Mouse (Mus musculus): Measurements from ENCODE around the gene Dhx34. TPM values are rescaled to one million over a fixed set of nuclear protein-coding genes. Genes with fewer than 3 reads are reported as not detected.
A peak's percentile ranks its signal among the peaks of the same experiment; 100 is the strongest.

Dhx34 gene
- total RNA-seq, 1 experiment: 8.6 TPM

GRCm38 (mm10) chr7:16240281-16240977 lies 18.6 kb upstream of the Dhx34 start:
- Histone ChIP-seq H3K9me3 (ENCODE audit: control insufficient read depth, insufficient read depth, low read depth, low read length) (no peaks in the 10 kb centered on the region), H3K4me3 (ENCODE audit: insufficient read depth in 1 of 2, low read depth in 1 of 2, low read length in 2 of 2, poor library complexity in 1 of 2, severe bottlenecking in 1 of 2) (no peak overlapping the region), H3K4me1 (ENCODE audit: control insufficient read depth in 2 of 2, insufficient read depth in 2 of 2, low read length in 2 of 2, poor library complexity in 1 of 2) (peaks cover 1 to 2% of the 10 kb centered on the region in 2 experiments; a peak in 1 of 4 replicates), H3K9ac (ENCODE audit: insufficient read depth, low read depth, low read length, poor library complexity, severe bottlenecking) (no peak overlapping the region), H3K36me3 (ENCODE audit: control insufficient read depth, insufficient read depth, low read length, poor library complexity, severe bottlenecking) (no peaks in the 10 kb centered on the region), H3K27ac (ENCODE audit: insufficient read depth, low read depth, low read length, poor library complexity, severe bottlenecking) (no peak overlapping the region)
- in situ Hi-C loops (cut with MboI; ENCODE audit: low sequenced_read_pairs in 2 of 2, unreplicated experiment in 2 of 2): no loop called here
- TF ChIP-seq MAFK (IDR thresholded peaks at IDR 0.05; ENCODE audit: insufficient read depth, low read depth, low read length) (no peak), HCFC1 (IDR thresholded peaks at IDR 0.05; ENCODE audit: borderline replicate concordance, insufficient read depth, low read length) (no peak), ZNF384 (IDR thresholded peaks at IDR 0.05; ENCODE audit: low read depth, low read length) (no peak), CHD2 (IDR thresholded peaks at IDR 0.05; ENCODE audit: low read depth, low read length) (no peak), ZC3H11A (IDR thresholded peaks at IDR 0.05; ENCODE audit: borderline replicate concordance, low read depth, low read length) (no peak)
- DNase-seq (ENCODE audit: low read depth, low spot score): no peak

GRCm38 (mm10) chr7:16239554-16239997 lies 17.7 kb upstream of the Dhx34 start:
- no peak for DNase-seq (ENCODE audit: low read depth, low spot score)
- H3K4me3 ChIP-seq (ENCODE audit: insufficient read depth in 1 of 2, low read depth in 1 of 2, low read length in 2 of 2, poor library complexity in 1 of 2, severe bottlenecking in 1 of 2): no peak overlapping the region
- peaks cover 1 to 2% of the 10 kb centered on the region in 2 experiments; a peak in 1 of 4 replicates for H3K4me1 ChIP-seq (ENCODE audit: control insufficient read depth in 2 of 2, insufficient read depth in 2 of 2, low read length in 2 of 2, poor library complexity in 1 of 2)
- no peak overlapping the region for H3K9ac ChIP-seq (ENCODE audit: insufficient read depth, low read depth, low read length, poor library complexity, severe bottlenecking)
- no peaks in the 10 kb centered on the region for H3K9me3 ChIP-seq (ENCODE audit: control insufficient read depth, insufficient read depth, low read depth, low read length)
- H3K27ac ChIP-seq (ENCODE audit: insufficient read depth, low read depth, low read length, poor library complexity, severe bottlenecking): no peak overlapping the region
- no peaks in the 10 kb centered on the region for H3K36me3 ChIP-seq (ENCODE audit: control insufficient read depth, insufficient read depth, low read length, poor library complexity, severe bottlenecking)
- no peak for TF ChIP-seq MAFK (IDR thresholded peaks at IDR 0.05; ENCODE audit: insufficient read depth, low read depth, low read length)
- TF ChIP-seq CHD2 (IDR thresholded peaks at IDR 0.05; ENCODE audit: low read depth, low read length): no peak
- no peak for TF ChIP-seq ZC3H11A (IDR thresholded peaks at IDR 0.05; ENCODE audit: borderline replicate concordance, low read depth, low read length)
- in situ Hi-C loops (cut with MboI; ENCODE audit: low sequenced_read_pairs in 2 of 2, unreplicated experiment in 2 of 2): no loop called here

- no peak overlapping the region for H3K9ac ChIP-seq (ENCODE audit: insufficient read depth, low read depth, low read length, poor library complexity, severe bottlenecking)
- TF ChIP-seq HCFC1 (IDR thresholded peaks at IDR 0.05; ENCODE audit: borderline replicate concordance, insufficient read depth, low read length) (no peak), MAFK (IDR thresholded peaks at IDR 0.05; ENCODE audit: insufficient read depth, low read depth, low read length) (peak; percentile 77)
- no peaks in the 10 kb centered on the region for H3K9me3 ChIP-seq (ENCODE audit: control insufficient read depth, insufficient read depth, low read depth, low read length)
- no peaks in the 10 kb centered on the region for H3K36me3 ChIP-seq (ENCODE audit: control insufficient read depth, insufficient read depth, low read length, poor library complexity, severe bottlenecking)
- peaks cover 2 to 4% of the 10 kb centered on the region in 2 experiments; a peak in 2 of 4 replicates for H3K4me1 ChIP-seq (ENCODE audit: control insufficient read depth in 2 of 2, insufficient read depth in 2 of 2, low read length in 2 of 2, poor library complexity in 1 of 2)
- H3K27ac ChIP-seq (ENCODE audit: insufficient read depth, low read depth, low read length, poor library complexity, severe bottlenecking): no peak overlapping the region
- H3K4me3 ChIP-seq (ENCODE audit: insufficient read depth in 1 of 2, low read depth in 1 of 2, low read length in 2 of 2, poor library complexity in 1 of 2, severe bottlenecking in 1 of 2): no peak overlapping the region
- DNase-seq (ENCODE audit: low read depth, low spot score): peak; percentile 42
- in situ Hi-C loops (cut with MboI; ENCODE audit: low sequenced_read_pairs in 2 of 2, unreplicated experiment in 2 of 2): no loop called here
Observed at GRCm38 (mm10) chr7:16229869-16230268, 8.0 kb upstream of the Dhx34 start.

- Histone ChIP-seq H3K9ac (ENCODE audit: insufficient read depth, low read depth, low read length, poor library complexity, severe bottlenecking) (no peak overlapping the region), H3K36me3 (ENCODE audit: control insufficient read depth, insufficient read depth, low read length, poor library complexity, severe bottlenecking) (peaks cover 4% of the 10 kb centered on the region; the same call in 1 of the 2 replicates)
- DNase-seq (ENCODE audit: low read depth, low spot score): no peak
Observed at GRCm38 (mm10) chr7:16213986-16214385, 7.9 kb downstream of the Dhx34 start.

More at GRCm38 (mm10) chr7:16213986-16214385, 7.9 kb downstream of the Dhx34 start:
- TF ChIP-seq ZNF384 (IDR thresholded peaks at IDR 0.05; ENCODE audit: low read depth, low read length) (no peak), MAFK (IDR thresholded peaks at IDR 0.05; ENCODE audit: insufficient read depth, low read depth, low read length) (no peak), HCFC1 (IDR thresholded peaks at IDR 0.05; ENCODE audit: borderline replicate concordance, insufficient read depth, low read length) (no peak), ZC3H11A (IDR thresholded peaks at IDR 0.05; ENCODE audit: borderline replicate concordance, low read depth, low read length) (no peak), CHD2 (IDR thresholded peaks at IDR 0.05; ENCODE audit: low read depth, low read length) (no peak)
- H3K27ac ChIP-seq (ENCODE audit: insufficient read depth, low read depth, low read length, poor library complexity, severe bottlenecking): no peak overlapping the region
- in situ Hi-C loops (cut with MboI; ENCODE audit: low sequenced_read_pairs in 2 of 2, unreplicated experiment in 2 of 2): no loop called here
- no peak overlapping the region for H3K4me3 ChIP-seq (ENCODE audit: insufficient read depth in 1 of 2, low read depth in 1 of 2, low read length in 2 of 2, poor library complexity in 1 of 2, severe bottlenecking in 1 of 2)
- no peaks in the 10 kb centered on the region for H3K9me3 ChIP-seq (ENCODE audit: control insufficient read depth, insufficient read depth, low read depth, low read length)
- peaks cover 0 to 4% of the 10 kb centered on the region in 2 experiments; a peak in 1 of 4 replicates for H3K4me1 ChIP-seq (ENCODE audit: control insufficient read depth in 2 of 2, insufficient read depth in 2 of 2, low read length in 2 of 2, poor library complexity in 1 of 2)
